Mouse (Mus musculus): ENCODE results near the gene Ncor1.

- no peak for TF ChIP-seq EP300 (IDR thresholded peaks at IDR 0.05; ENCODE audit: low read depth)
- no peak for TF ChIP-seq CTCF (IDR thresholded peaks at IDR 0.05; ENCODE audit: low read depth)
Observed at GRCm38 (mm10) chr11:62487540-62488350, 29.4 kb upstream of the Ncor1 start.
